Mouse (Mus musculus): ENCODE data around the gene Paqr7.
A peak's percentile ranks its signal among the peaks of the same experiment; 100 is the strongest.

The Paqr7 gene

GRCm38 (mm10) chr4:134496595-134497210 lies at the start of gene Paqr7:
TSS of gene Paqr7 (plus strand) at chr4:134496697.
- peak; percentile 99 for DNase-seq (ENCODE audit: low read depth)

- DNase-seq (ENCODE audit: low read depth) = no peak
Observed at GRCm38 (mm10) chr4:134447966-134448365, 48.5 kb upstream of the Paqr7 start.

- no peak for DNase-seq (ENCODE audit: low read depth)
Observed at GRCm38 (mm10) chr4:134449595-134450391, 46.7 kb upstream of the Paqr7 start.

- DNase-seq (ENCODE audit: low read depth) = no peak
Observed at GRCm38 (mm10) chr4:134450392-134451195, 45.9 kb upstream of the Paqr7 start.

GRCm38 (mm10) chr4:134451484-134451883 lies 45.0 kb upstream of the Paqr7 start:
- no peak for DNase-seq (ENCODE audit: low read depth)

GRCm38 (mm10) chr4:134453619-134454400 lies 42.7 kb upstream of the Paqr7 start:
- no peak for DNase-seq (ENCODE audit: low read depth)

- peak; percentile 58 for DNase-seq (ENCODE audit: low read depth)
Observed at GRCm38 (mm10) chr4:134455310-134455709, 41.2 kb upstream of the Paqr7 start.

GRCm38 (mm10) chr4:134457130-134457825 lies 39.2 kb upstream of the Paqr7 start:
- peak; percentile 94 for DNase-seq (ENCODE audit: low read depth)

- no peak for DNase-seq (ENCODE audit: low read depth)
Observed at GRCm38 (mm10) chr4:134458856-134459255, 37.6 kb upstream of the Paqr7 start.

GRCm38 (mm10) chr4:134460277-134460676 lies 36.2 kb upstream of the Paqr7 start:
- DNase-seq (ENCODE audit: low read depth) = peak; percentile 87

GRCm38 (mm10) chr4:134461252-134461651 lies 35.2 kb upstream of the Paqr7 start:
- no peak for DNase-seq (ENCODE audit: low read depth)

- no peak for DNase-seq (ENCODE audit: low read depth)
Observed at GRCm38 (mm10) chr4:134465789-134466188, 30.7 kb upstream of the Paqr7 start.

GRCm38 (mm10) chr4:134466381-134467262 lies 29.9 kb upstream of the Paqr7 start:
- no peak for DNase-seq (ENCODE audit: low read depth)

GRCm38 (mm10) chr4:134467435-134468214 lies 28.9 kb upstream of the Paqr7 start:
- peak; percentile 69 for DNase-seq (ENCODE audit: low read depth)

GRCm38 (mm10) chr4:134468215-134468575 lies 28.3 kb upstream of the Paqr7 start, which contains the start of gene Stmn1:
TSS of gene Stmn1 (plus strand) at chr4:134468320.
- peak; percentile 96 for DNase-seq (ENCODE audit: low read depth)

GRCm38 (mm10) chr4:134468578-134469266 lies 27.8 kb upstream of the Paqr7 start:
- DNase-seq (ENCODE audit: low read depth) = peak; percentile 92

GRCm38 (mm10) chr4:134469341-134469796 lies 27.1 kb upstream of the Paqr7 start:
- DNase-seq (ENCODE audit: low read depth) = no peak

GRCm38 (mm10) chr4:134469985-134470384 lies 26.5 kb upstream of the Paqr7 start:
- no peak for DNase-seq (ENCODE audit: low read depth)

GRCm38 (mm10) chr4:134471469-134471868 lies 25.0 kb upstream of the Paqr7 start:
- DNase-seq (ENCODE audit: low read depth) = peak; percentile 70
